Mouse (Mus musculus) thymus, adult 2 months (tissue): ENCODE measurements at regions not wholly inside any gene's neighbourhood (a gene's known extent, or its start where the extent isn't known, plus 50 kb on each side); places are given as distances from the start of the nearest gene placed in this dataset.

Experiments
- CTCF ChIP-seq: fragments of 200-500 bp; IDR thresholded peaks from 2 replicates; pipeline ENCODE4 v1.5.1; 2012; ENCODE audit warnings: mild to moderate bottlenecking, control low read depth, low read length, moderate library complexity, borderline replicate concordance; ENCODE audit not compliant: control insufficient read depth, poor library complexity, insufficient read depth; ENCODE audit errors: extremely low read depth
- POLR2A ChIP-seq: fragments of 200-500 bp; IDR thresholded peaks from 2 replicates; pipeline ENCODE4 v1.6.1; 2012; ENCODE audit warnings: mild to moderate bottlenecking, low read length, control low read depth, moderate library complexity; ENCODE audit not compliant: control insufficient read depth, poor library complexity, insufficient read depth; ENCODE audit errors: extremely low read depth

- TF ChIP-seq CTCF, result no peak
- no peak for TF ChIP-seq POLR2A
These were observed 168.3 kb downstream of the Gm45692 start for GRCm38 (mm10) chr8:26287665-26288064.
